Mouse (Mus musculus) layer of hippocampus, postnatal 25 days (tissue): Measurements from ENCODE around the gene Thsd7a. TPM values are rescaled to one million over a fixed set of nuclear protein-coding genes. Genes with fewer than 3 reads are reported as not detected.

ENCODE experiments used
- DNase-seq, 2 experiments: peaks; one replicate each; pipeline ENCODE4 v3.0.0; 2022; ENCODE audit warnings: mixed read lengths in 2 of 2, low spot score in 1 of 2; ENCODE audit errors: extremely low spot score in 1 of 2
- total RNA-seq, 2 experiments: library from RNA; stranded (reverse); gene quantifications; 2 replicates each; pipeline ENCODE4 v1.2.3; 2021

Gene Thsd7a
- total RNA-seq, result 10 to 100 TPM; 35.6 to 43.7 TPM

- DNase-seq, result peak; percentile 39 to 61
Measured at GRCm38 (mm10) chr6:12748787-12749530, at the start of gene Thsd7a. Gene Thsd7a (minus strand): TSS chr6:12749410.

GRCm38 (mm10) chr6:12787129-12787528, 37.9 kb upstream of the Thsd7a start:
- no peak for DNase-seq

GRCm38 (mm10) chr6:12786378-12786982, 37.3 kb upstream of the Thsd7a start:
- no peak for DNase-seq

- no peak for DNase-seq
Measured at GRCm38 (mm10) chr6:12784918-12785618, 35.9 kb upstream of the Thsd7a start.

- DNase-seq, result no peak
Measured at GRCm38 (mm10) chr6:12772799-12773198, 23.6 kb upstream of the Thsd7a start.

- no peak for DNase-seq
Measured at GRCm38 (mm10) chr6:12765191-12765590, 16.0 kb upstream of the Thsd7a start.

GRCm38 (mm10) chr6:12764606-12765005, 15.4 kb upstream of the Thsd7a start:
- no peak for DNase-seq

GRCm38 (mm10) chr6:12763816-12764215, 14.6 kb upstream of the Thsd7a start:
- DNase-seq, result no peak

- no peak for DNase-seq
Measured at GRCm38 (mm10) chr6:12759328-12760193, 10.4 kb upstream of the Thsd7a start.

GRCm38 (mm10) chr6:12752297-12752696, 3.1 kb upstream of the Thsd7a start:
- no peak for DNase-seq

- DNase-seq, result no peak
Measured at GRCm38 (mm10) chr6:12750441-12750840, 1.2 kb upstream of the Thsd7a start.

- DNase-seq, result no peak
Measured at GRCm38 (mm10) chr6:12749531-12750210, 461 bp upstream of the Thsd7a start.

- no peak for DNase-seq
Measured at GRCm38 (mm10) chr6:12748454-12748786, 790 bp downstream of the Thsd7a start.

- peak in 1 of 2 experiments; percentile 20 for DNase-seq
Measured at GRCm38 (mm10) chr6:12747856-12748450, 1.3 kb downstream of the Thsd7a start.

- no peak for DNase-seq
Measured at GRCm38 (mm10) chr6:12742791-12743190, 6.4 kb downstream of the Thsd7a start.

GRCm38 (mm10) chr6:12733924-12734323, 15.3 kb downstream of the Thsd7a start:
- no peak for DNase-seq

GRCm38 (mm10) chr6:12716071-12716470, 33.1 kb downstream of the Thsd7a start:
- DNase-seq, result no peak

- DNase-seq, result no peak
Measured at GRCm38 (mm10) chr6:12712581-12712980, 36.6 kb downstream of the Thsd7a start.

- DNase-seq, result no peak
Measured at GRCm38 (mm10) chr6:12702925-12703324, 46.3 kb downstream of the Thsd7a start.

- no peak for DNase-seq
Measured at GRCm38 (mm10) chr6:12699089-12699488, 50.1 kb downstream of the Thsd7a start.
